Mouse (Mus musculus) mature B cell (primary cell): ENCODE results near the gene N4bp2l2.

ENCODE experiments used
- in situ Hi-C: fragments of 300-500 bp; cut with MboI; formaldehyde crosslinking; loops from 2 replicates; pipeline ENCODE4 v1.14.3; 2019

Gene N4bp2l2

DNA sequence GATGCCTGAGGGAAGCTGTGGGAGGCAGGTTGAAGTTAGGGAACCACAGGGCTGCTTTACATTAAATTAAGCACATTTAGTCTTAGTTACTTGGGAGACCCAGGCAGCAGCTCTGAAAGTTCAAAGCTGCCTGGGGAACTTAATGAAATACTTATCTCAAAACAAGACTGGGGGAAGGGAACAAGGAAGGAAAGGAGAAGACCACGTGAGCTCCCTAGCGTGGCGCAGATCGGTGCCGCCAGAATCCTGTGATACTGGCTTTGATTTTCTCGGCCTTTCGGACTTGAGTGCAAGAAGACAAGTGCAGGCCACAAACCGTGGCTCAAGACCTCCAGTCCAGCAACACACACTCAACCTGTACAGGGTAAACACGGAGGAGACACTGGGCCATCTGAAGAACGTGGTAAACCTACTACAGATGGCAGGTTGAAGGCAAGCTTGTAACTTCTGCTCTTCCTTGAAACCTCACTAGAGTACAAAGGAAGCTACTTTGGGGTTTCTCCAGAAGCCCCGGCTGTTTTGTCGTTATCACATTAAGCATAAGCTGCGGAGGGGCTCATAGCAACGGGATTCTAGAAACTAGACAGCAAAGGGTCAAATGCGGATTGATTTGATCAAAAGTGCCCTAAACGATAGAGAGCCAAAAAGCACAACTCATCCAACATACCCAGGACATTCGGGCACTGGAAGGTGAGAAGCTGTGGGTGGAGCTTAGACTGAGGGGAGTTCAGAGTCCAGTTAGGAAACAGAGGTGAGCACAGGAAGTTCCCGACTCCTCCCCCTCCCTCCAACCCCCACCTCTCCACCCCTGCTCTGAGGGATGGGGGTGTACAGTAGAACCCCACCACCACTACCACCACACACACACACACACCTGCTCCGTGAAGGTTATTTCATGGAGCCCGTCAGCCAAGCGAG lies 67.5 kb downstream of the N4bp2l2 start:
- in situ Hi-C loops: no loop called here

DNA sequence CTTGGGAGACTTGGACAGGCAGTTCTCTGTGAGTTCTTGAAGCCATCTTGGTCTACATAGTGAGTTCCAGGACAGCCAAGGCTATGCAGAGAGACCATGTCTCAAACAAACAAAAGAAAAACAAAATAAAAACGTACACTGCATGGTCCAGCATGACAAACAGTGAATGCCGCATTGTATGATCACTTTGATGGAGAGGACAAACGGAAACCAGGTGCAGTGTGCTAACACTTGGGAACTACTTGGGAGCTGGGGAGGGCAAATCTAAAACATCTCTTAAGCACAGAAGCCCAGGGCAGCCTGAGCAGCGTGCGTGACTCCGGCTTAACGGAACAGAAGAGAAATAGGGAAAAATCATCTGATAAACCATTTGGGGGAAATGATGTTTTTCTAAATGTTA lies 68.9 kb downstream of the N4bp2l2 start, which contains the start of gene N4bp2l1:
TSS of gene N4bp2l1 (minus strand) at position 101 of the 400 bp plus-strand sequence.
- in situ Hi-C loops: no loop called here

DNA sequence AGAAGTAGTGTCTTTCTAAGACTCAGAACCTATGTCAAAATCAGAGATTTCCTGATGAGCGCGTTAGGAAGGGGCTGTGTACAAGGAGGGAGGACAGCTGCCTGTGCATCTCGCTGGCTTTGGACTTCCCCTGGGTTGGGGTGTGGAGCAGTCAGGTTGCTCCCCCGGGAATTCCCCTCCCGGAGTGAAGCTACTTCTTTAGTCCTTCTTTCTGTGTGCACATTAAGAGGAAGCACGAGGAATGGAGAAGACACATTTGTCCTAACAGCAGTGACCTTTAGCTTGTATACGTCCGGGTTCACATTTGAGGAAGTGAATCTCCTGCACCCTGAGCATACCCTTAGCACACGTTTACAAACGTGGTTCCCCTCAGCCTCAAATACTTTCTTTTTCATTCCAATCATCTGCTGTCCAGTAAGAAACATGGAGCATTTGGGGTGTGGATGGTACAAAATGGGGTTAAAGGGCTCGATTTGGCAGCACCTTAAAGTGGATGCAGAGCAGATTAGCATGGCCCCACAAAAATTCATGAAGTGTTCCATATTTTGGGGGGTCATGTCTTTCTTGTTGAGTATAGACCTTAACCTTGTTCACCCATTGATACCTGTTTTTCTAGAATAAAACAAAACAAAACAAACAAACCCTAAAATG lies 70.5 kb downstream of the N4bp2l2 start:
- in situ Hi-C loops: no loop called here

DNA sequence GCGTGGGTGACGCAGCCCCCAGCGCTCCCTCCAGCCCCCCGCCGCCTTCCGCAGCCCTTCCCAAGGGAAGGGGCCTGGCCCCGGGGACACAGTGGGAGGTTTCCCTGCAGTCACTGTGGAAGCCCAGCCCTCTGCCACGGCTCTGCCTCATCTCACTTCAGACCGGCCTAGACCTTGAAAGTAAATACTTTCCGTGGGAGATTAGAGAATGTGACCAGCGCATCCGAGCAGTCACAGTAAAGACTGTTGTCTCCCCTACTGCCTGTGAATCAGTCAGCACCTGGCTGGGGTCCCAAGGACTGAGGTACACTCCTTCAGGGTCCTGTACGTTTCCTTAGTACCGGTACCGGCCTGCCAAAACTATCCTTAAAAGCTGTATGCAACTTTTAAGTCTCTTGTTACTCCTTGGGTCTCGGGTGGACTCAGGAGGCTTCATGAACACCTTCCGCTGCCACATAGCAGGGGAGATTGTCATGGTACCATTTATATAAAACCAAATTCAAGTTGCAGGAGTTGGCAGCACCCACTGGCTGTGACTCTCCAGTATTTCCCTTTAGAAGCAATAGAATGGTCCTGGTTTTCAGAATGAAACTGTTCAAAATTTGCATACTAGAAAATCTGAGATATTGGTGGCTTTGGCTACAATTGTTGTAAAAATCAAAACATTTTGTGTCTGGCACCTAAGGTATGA lies 71.2 kb downstream of the N4bp2l2 start:
- in situ Hi-C loops: no loop called here

DNA sequence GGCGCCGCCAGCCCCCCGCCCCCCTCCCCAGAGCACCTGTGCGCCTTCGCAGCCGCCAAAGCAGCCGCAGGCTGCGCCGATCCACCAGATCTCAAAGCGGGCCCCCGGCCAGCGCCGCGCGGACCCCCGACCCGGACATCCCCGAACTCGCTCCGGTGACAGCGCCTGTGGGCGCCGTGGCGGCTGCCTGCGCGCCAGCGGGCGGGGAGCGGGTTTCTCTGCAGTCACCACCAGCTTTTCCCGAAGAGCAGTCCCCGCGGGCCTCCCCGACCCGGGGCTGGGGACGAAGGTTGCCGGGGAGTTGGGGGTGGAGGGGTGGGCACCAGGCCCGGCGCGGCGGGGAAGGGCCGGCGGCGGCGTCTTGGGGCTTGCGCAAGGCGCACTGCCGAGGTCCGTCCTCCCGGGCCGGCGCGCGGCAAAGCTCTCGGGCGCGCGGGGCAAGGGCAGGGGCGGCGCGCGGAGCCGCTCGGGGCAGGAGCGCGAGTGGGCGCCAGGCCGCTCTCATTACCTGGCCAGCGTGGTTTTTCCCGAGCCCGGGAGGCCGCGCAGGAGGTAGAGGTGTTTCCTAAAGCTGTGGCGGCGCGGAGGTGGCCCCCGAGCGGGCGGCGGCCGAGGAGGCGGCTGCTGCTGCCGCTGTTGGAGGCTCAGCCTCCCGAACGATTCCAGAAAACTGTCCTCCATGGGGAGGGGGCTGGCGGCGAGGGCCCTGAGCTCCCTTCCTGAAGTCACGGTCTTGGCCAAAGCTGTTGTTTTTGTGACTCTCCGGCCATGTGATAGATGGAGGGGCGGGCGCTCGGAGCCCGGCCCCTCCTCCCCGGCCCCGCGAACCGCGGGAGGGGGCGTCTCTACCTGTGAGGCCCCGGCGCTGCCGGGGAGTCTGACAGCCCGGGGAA lies 72.0 kb downstream of the N4bp2l2 start:
- in situ Hi-C loops: no loop called here

DNA sequence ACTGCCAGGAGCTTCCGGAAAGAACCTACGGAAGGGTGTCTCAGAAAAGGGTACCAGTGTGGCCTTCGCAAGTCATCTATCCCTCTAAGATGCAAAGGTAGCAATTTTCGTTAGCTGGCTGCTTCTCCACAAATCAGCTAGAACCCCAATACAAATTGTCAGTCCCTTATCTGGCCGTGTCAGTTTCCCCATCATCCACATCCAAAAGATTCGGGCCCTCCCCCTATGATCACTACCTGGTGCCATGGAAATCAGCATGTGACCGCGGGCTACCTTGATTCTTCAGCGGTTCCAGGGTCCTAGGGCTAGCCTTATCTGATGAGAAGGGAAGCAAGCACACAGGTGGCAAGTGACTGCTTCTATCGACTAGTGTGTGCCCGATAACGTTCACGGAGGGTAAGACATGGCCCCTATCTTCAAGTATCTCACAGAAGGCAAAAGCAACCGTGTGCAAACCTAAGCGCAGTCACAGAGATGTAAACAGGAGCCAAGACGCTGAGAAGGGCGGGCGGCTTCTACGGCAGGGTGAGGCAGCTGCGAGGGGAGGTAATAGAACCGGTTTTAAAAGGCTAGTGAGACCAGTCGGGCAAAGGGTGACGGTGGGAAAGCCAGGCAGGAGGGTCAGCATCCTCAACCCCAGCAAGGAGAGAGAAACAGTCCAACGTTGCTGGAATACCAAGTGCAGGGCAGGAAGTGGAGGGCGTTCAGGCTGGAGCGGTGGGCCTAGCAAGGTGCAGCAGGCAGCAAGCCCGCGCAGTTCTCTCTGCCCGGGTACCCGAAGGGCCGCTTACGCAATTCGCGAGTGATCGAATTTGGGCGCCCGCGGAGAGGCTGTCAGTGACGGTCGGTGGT lies 72.9 kb downstream of the N4bp2l2 start:
- in situ Hi-C loops: no loop called here

DNA sequence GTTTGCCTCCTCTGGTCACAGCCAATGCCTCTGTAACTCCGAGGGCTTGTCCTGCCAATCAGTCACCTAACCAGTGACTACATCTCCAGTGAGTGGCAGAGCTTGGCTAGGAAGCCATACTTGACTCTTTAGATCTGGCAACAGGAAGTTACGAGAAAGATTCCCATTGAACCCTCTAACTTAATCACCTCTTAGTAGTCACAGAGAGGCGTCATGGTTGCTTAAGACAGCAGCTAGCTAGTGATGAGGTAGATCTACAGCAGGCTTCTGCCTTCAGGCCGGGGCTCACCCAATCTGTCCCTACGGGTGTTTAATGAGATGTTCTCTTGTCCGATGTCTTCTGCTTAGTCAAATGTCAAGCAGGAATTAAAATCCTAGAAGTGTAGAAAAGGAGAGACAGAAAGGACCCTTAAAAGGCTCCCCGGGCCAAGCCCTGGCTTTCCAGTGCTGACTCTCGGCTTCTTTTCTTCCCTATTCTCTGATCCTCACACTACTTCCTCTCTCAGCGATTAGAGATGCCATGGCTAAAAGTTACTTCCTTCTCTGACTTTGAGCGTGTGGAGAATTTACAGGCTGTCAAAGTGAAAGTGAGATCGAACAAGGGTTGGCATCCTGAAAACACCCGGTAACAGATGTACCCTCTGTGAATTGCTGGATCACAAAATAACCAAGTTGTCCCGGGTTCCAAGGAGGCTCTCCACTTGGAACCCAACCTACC lies 73.6 kb downstream of the N4bp2l2 start:
- in situ Hi-C loops: no loop called here

DNA sequence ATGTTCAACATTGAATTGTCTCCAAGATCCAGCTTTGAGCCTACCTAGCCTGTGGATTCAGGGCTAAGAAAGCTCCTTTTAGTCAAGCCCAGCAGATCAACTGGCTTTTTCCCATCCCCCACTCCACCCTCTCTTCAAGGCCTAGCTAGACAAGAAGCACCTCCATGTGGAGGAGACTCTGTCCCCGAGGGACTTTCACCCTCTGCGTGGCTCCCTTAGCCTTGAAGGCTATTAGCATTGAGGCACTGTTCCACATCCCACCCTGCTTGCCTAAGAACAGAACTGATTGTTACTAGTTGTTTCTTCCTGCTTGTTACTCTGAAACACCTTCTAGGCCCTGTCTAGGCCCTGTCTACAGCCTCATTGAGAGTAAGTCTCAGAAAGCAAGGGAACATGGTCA lies 76.0 kb downstream of the N4bp2l2 start:
- in situ Hi-C loops: no loop called here

DNA sequence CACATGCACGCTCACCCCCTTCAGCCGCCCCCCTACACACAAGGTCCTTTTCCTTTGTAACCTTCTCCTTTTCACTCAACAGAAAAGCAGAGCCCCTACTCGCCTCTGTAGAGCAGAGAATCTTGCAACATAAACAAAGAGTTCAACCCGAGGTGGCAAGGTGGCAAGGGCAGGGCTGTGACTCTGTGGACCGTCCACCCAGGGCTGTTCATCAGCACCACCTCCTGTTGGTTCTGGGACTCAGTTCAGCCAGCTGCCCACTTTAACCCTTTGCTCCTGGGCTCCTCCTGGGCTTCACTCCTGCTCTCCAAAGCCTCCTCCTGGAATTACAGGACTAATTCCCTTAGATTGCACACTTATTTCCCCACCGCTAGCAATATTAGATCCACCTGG lies 81.7 kb downstream of the N4bp2l2 start:
- in situ Hi-C loops: no loop called here

DNA sequence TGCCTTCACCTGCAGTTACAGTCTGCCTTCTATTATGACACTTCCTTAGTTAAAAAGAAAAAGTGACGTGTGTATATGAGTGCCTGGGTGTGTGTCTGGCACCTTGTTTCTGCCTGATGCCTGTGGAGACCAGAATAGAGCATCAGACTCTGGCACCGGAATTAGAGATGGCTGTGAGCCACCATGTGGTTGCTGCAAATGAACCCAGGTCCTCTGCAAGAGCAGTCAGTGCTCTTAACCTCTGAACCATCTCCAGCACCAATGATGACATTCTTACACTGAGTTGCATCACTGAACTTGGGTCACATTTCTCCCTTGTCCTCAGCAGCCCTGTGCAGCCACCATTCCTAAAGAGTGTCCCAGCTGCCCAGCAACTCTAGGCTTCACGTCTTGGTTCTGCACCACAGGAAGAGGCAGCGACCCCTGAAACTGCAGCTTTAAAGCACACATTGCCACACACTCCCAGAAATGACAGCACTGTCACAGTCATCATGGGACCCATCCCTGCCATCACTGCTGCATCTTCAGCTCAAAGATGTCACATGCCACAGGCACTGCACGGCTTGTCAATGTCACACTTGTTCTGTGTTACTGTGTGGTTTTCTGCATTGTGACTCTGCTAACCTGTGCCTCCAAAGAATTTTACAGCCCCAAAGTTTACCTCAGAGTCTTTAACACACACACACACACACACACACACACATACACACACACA lies 82.2 kb downstream of the N4bp2l2 start:
- in situ Hi-C loops: no loop called here

DNA sequence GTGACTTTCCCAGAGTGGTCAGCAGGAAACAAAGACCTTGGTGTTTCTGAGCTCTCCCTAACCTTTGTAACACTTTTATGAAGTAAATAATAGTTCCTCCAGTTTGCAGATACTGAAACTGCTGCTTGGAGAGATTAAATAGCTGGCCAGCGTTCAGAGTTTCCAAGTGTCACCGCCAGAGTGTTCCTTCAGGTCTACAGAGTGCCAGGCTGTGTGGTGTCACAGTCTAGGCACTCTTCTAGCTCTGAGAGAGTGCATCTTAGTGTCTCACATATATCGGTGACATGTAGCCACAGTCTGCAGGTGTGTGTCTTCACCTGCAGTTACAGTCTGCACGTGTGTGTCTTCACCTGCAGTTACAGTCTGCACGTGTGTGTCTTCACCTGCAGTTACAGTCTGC lies 82.8 kb downstream of the N4bp2l2 start:
- in situ Hi-C loops: no loop called here

DNA sequence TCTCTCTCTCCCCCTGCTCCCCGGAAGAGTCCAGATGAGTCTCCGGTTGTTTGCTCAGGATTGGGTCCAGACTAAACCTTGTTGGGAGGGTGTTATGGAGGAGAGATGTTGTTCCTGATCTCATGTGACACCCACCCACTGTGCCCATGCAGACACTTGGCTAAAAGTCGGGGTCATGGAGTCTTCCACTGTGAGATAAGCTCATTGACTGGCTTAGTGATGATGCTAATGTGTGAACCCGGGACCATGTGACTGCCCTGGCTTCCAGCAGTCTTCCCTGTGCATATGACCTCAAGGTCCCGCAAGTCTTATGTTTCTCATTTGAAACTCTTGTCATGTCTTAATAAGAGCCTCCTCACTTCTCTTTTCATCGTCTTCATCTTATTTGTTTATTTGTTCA lies 84.8 kb downstream of the N4bp2l2 start:
- in situ Hi-C loops: no loop called here

DNA sequence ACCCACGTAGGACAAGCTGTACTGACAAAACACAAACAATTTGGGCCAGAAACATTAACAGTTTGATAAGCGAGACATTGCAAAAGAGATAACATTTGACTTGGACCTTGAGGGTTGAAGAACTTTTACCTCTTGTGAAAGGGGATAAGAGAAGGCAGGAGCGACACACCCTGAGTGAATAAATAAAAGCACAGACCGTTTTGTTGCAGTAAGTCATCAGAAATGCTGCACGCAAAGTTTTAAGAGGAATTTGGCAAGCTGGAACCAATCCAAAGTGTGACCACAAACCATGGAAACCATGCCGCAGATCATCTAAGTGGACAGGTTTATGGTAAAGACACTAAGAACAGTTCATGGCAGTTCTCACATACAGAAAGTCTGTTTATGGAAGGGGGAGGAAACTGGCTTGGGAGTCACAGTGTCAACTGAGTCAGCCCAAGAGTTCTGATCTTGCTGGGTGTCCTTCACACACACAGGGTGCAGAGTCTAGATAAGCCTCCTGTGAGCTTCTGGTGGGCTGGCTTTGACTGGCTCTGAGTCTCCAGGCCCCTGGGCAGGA lies 87.3 kb downstream of the N4bp2l2 start:
- in situ Hi-C loops: no loop called here

DNA sequence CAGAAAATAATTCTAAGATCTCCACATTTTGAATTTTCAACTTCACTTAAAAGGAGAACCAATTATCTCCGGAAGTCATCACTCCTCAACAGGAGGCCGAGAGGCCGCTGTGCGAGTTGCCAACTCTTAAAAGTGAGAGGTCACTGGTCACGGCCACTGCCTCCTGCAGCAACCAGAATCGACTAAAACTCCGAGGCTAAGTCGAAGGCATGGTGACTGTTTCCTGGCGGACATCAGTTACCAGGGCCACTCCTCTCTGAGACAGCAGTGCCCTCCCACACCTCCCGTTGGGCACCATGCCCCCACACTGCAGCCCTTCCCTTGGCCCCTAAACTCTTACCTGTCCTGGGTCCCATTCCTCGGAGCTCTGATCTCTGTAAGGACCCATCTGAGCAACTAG lies 89.2 kb downstream of the N4bp2l2 start:
- in situ Hi-C loops: no loop called here

DNA sequence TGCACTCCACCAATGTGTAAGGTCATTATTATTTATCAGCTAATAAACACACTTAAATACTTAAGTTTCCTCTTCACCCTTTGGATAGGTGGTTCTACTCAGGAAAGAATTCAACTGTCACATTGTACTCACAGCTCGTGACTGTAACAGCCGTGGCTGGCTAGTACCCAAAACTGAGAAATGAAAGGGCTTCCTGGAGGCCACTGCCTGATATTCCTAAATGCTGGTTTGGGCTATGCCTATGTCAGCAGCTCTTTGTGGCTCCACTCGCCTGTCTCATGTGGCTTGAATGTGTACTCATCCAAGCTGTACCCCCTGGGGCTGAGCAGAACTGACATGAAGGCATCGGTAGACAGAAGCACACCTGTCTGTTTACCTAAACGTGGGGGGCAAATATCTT lies 91.1 kb downstream of the N4bp2l2 start:
- in situ Hi-C loops: no loop called here

DNA sequence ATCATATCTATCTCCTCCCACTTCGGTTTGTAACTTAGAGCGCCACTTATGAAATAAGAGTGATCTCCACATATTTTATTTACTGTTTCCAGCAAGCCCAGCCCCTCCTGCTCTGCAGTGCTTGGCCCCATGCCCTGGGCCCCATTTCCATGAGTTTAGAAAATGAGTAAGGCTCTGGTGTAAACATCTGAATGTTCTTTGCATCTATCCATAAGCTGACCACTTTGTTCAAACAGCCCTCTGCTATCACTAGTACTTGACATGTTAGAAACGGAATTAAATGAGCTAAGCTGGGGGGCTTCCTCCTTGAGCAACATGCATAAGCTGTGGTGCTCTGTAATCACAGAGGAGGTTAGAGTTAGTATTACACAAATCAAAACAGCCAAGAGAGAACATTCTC lies 91.6 kb downstream of the N4bp2l2 start:
- in situ Hi-C loops: no loop called here

DNA sequence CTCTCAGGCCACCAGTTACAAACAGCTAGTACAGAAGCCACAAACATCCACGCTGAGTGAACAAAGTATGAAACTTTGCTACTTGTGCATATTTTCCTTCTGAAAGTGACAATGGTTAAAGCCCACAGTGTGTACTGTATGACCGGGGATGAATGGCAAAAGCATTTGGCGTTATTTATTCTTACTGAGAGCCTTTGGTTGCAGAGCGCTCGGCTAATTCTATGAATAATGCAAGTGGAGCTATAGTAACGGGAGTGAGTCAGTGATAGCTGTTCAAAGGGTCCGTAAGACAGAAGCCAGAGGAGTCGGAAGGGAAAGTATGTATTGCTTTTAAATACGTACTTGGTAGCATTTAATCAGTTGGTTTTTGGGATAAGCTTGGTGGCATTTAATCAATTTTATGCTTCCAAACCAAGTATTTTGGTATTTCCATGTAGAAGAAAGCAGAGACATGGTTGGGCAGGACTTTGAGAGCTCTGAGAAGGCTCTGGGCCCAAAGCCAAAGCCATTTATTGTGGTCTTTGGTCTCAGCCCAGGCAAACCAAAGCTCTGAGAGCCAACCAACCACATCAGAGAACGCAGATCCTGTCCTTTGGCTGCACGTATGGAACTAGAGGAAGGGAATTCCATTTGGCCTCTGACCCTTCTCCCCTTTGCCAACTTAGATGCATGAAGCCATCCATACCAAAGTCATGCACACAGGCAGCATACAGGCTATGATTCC lies 95.3 kb downstream of the N4bp2l2 start:
- in situ Hi-C loops: no loop called here

DNA sequence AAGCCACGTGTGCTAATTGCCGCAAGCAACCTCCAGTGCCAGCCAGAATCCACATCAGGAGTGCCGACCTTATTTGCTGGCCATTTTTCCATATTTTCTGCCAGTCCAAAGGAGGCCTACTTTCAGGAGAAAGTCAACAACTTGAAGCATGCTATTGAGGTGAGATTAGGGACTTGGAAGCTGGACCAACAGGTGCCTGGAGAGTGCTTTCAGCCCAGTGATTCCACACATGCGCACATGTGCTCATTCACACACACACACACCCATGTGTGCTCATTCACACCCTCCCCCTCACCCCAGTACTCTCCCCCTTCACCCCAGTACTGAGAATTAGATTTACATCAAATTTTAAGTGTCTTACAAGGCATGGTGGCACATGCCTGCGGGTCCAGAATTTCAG lies 99.0 kb downstream of the N4bp2l2 start:
- in situ Hi-C loops: no loop called here
